Mouse (Mus musculus) heart, embryonic 11.5 days (tissue): Measurements from ENCODE around the gene Cdk9. TPM values are rescaled to one million over a fixed set of nuclear protein-coding genes. Genes with fewer than 3 reads are reported as not detected.

Experiments
- ATAC-seq: fragments of 200-750 bp; cut with Nextera tagmentation; replicated peaks from 2 replicates; pipeline ENCODE4 v1.8.0; 2017; ENCODE audit warnings: moderate library complexity; ENCODE audit not compliant: insufficient number of reproducible peaks, low FRiP score, low TSS enrichment
- H3K27ac ChIP-seq: fragments of 300-500 bp; sonication (generic); 2 replicates; pipeline ENCODE4 v1.5.1; 2014; ENCODE audit warnings: mild to moderate bottlenecking, low read depth, low read length
- H3K27me3 ChIP-seq: fragments of 300-500 bp; sonication (generic); 2 replicates; pipeline ENCODE4 v1.6.1; 2014; ENCODE audit warnings: mild to moderate bottlenecking, low read length, mixed read lengths; ENCODE audit not compliant: control insufficient read depth, insufficient read depth
- H3K36me3 ChIP-seq: fragments of 300-500 bp; sonication (generic); 2 replicates; pipeline ENCODE4 v1.6.1; 2014; ENCODE audit warnings: mild to moderate bottlenecking, low read length, moderate library complexity, mixed read lengths; ENCODE audit not compliant: control insufficient read depth, insufficient read depth
- H3K4me1 ChIP-seq: fragments of 300-500 bp; sonication (generic); 2 replicates; pipeline ENCODE4 v1.6.1; 2014; ENCODE audit warnings: low read length; ENCODE audit not compliant: control insufficient read depth, insufficient read depth
- H3K4me2 ChIP-seq: fragments of 300-500 bp; sonication (generic); 2 replicates; pipeline ENCODE4 v1.6.1; 2014; ENCODE audit warnings: mild to moderate bottlenecking, moderate library complexity
- H3K4me3 ChIP-seq: fragments of 300-500 bp; sonication (generic); 2 replicates; pipeline ENCODE4 v1.5.1; 2014; ENCODE audit warnings: low read depth, low read length
- H3K9ac ChIP-seq: fragments of 300-500 bp; sonication (generic); 2 replicates; pipeline ENCODE4 v1.6.1; 2014; ENCODE audit warnings: mild to moderate bottlenecking, low read depth, low read length, moderate library complexity
- H3K9me3 ChIP-seq: fragments of 300-500 bp; sonication (generic); replicated peaks from 2 replicates; pipeline ENCODE4 v1.6.1; 2016; ENCODE audit warnings: low read length; ENCODE audit not compliant: control insufficient read depth
- WGBS: fragments of 180-500 bp; shearing (Covaris S2); extraction: QIAGEN DNeasy Blood & Tissue Kit; methylation state at CpG from one replicate; pipeline ENCODE4 v1.1.7; 2014; ENCODE audit not compliant: insufficient replicate concordance; 5-methylcytosine and 5-hydroxymethylcytosine counted together
- polyA plus RNA-seq: library from polyadenylated mRNA; unstranded; fragments of >200 nt; fragmentation: Nextera tagmentation; extraction: Ambion mirVana; gene quantifications from 2 replicates; pipeline ENCODE4 v1.2.1, GENCODE M21; 2014

Gene Cdk9
- polyA plus RNA-seq, 1 experiment from 2014 or later: 61.2 TPM

- H3K36me3 ChIP-seq: no peaks in the 10 kb centered on the region
- H3K4me2 ChIP-seq: peak overlapping the region; percentile 67
- peak overlapping the region; percentile 62 for H3K27ac ChIP-seq
- ATAC-seq: no peak
- H3K4me3 ChIP-seq: peak overlapping the region; percentile 43
- H3K9ac ChIP-seq: peak overlapping the region; percentile 65
- no peaks in the 10 kb centered on the region for H3K27me3 ChIP-seq
- no peaks in the 10 kb centered on the region for H3K9me3 ChIP-seq
- 33% methylated on average over 7 of the region's 7 CpGs for WGBS
- peaks cover 10% of the 10 kb centered on the region; the same call in 1 of the 2 replicates for H3K4me1 ChIP-seq
Observed at GRCm38 (mm10) chr2:32728463-32728862, 15.6 kb upstream of the Cdk9 start.

GRCm38 (mm10) chr2:32727435-32727834, 14.6 kb upstream of the Cdk9 start:
- H3K9ac ChIP-seq: peak overlapping the region; percentile 65
- no peaks in the 10 kb centered on the region for H3K9me3 ChIP-seq
- H3K36me3 ChIP-seq: no peaks in the 10 kb centered on the region
- H3K4me3 ChIP-seq: peak overlapping the region; percentile 43
- H3K4me1 ChIP-seq: peaks cover 8% of the 10 kb centered on the region; the same call in 1 of the 2 replicates
- H3K27ac ChIP-seq: peak overlapping the region; percentile 57; the same call in 1 of the 2 replicates
- H3K4me2 ChIP-seq: peak overlapping the region; percentile 67
- ATAC-seq: peak; percentile 91
- WGBS: 1% methylated on average over 16 of the region's 16 CpGs
- no peaks in the 10 kb centered on the region for H3K27me3 ChIP-seq

GRCm38 (mm10) chr2:32724832-32725790, 12.2 kb upstream of the Cdk9 start:
- Histone ChIP-seq H3K4me3 (no peak overlapping the region), H3K9me3 (no peaks in the 10 kb centered on the region), H3K27me3 (no peaks in the 10 kb centered on the region), H3K9ac (no peak overlapping the region), H3K27ac (no peak overlapping the region), H3K4me1 (peaks cover 12% of the 10 kb centered on the region), H3K4me2 (no peak overlapping the region), H3K36me3 (no peaks in the 10 kb centered on the region)
- 76% methylated on average over 16 of the region's 16 CpGs for WGBS
- no peak for ATAC-seq

- H3K27ac ChIP-seq: no peak overlapping the region
- H3K4me2 ChIP-seq: no peak overlapping the region
- no peak overlapping the region for H3K4me3 ChIP-seq
- no peaks in the 10 kb centered on the region for H3K36me3 ChIP-seq
- 77% methylated on average over 4 of the region's 4 CpGs for WGBS
- H3K9me3 ChIP-seq: no peaks in the 10 kb centered on the region
- H3K9ac ChIP-seq: no peak overlapping the region
- no peaks in the 10 kb centered on the region for H3K27me3 ChIP-seq
- H3K4me1 ChIP-seq: peaks cover 12% of the 10 kb centered on the region
- ATAC-seq: no peak
Observed at GRCm38 (mm10) chr2:32724149-32724548, 11.3 kb upstream of the Cdk9 start.

- Histone ChIP-seq H3K9me3 (no peaks in the 10 kb centered on the region), H3K36me3 (no peaks in the 10 kb centered on the region), H3K4me3 (no peak overlapping the region), H3K27ac (no peak overlapping the region), H3K4me1 (peaks cover 12% of the 10 kb centered on the region), H3K27me3 (no peaks in the 10 kb centered on the region), H3K4me2 (no peak overlapping the region), H3K9ac (no peak overlapping the region)
- no peak for ATAC-seq
- 75% methylated on average over 3 of the region's 3 CpGs for WGBS
Observed at GRCm38 (mm10) chr2:32722581-32722980, 9.7 kb upstream of the Cdk9 start.

GRCm38 (mm10) chr2:32722046-32722445, 9.2 kb upstream of the Cdk9 start:
- H3K4me1 ChIP-seq: peaks cover 12% of the 10 kb centered on the region
- H3K9ac ChIP-seq: no peak overlapping the region
- H3K9me3 ChIP-seq: no peaks in the 10 kb centered on the region
- peak overlapping the region; percentile 28; the same call in 1 of the 2 replicates for H3K4me2 ChIP-seq
- 0 out of 2 replicates have a peak overlapping the region, but pooled peaks have one; percentile 1 for H3K4me3 ChIP-seq
- no peaks in the 10 kb centered on the region for H3K36me3 ChIP-seq
- H3K27me3 ChIP-seq: no peaks in the 10 kb centered on the region
- H3K27ac ChIP-seq: no peak overlapping the region
- WGBS: 44% methylated on average over 6 of the region's 6 CpGs
- ATAC-seq: no peak

- Histone ChIP-seq H3K9me3 (no peaks in the 10 kb centered on the region), H3K9ac (peak within 1 kb of the TSS; percentile 25; the same call in 1 of the 2 replicates), H3K27ac (0 out of 2 replicates have a peak within 1 kb of the TSS, but pooled peaks have one; percentile 29), H3K4me1 (peaks cover 12% of the 10 kb centered on the region), H3K4me3 (0 out of 2 replicates have a peak within 1 kb of the TSS, but pooled peaks have one; percentile 1), H3K36me3 (no peaks in the 10 kb centered on the region), H3K27me3 (no peaks in the 10 kb centered on the region), H3K4me2 (peak within 1 kb of the TSS; percentile 28)
- WGBS: 34% methylated on average over 8 of the region's 8 CpGs
- ATAC-seq: 0 out of 2 replicates have a peak, but pooled peaks have one; percentile 25
Observed at GRCm38 (mm10) chr2:32720681-32721229, 7.9 kb upstream of the Cdk9 start, which contains the start of gene Sh2d3c. Gene Sh2d3c, plus strand, starts transcription at chr2:32721055.

GRCm38 (mm10) chr2:32720053-32720452, 7.2 kb upstream of the Cdk9 start:
- Histone ChIP-seq H3K4me2 (no peak overlapping the region), H3K9me3 (no peaks in the 10 kb centered on the region), H3K27ac (no peak overlapping the region), H3K4me3 (no peak overlapping the region), H3K36me3 (no peaks in the 10 kb centered on the region), H3K4me1 (peaks cover 14% of the 10 kb centered on the region), H3K27me3 (no peaks in the 10 kb centered on the region), H3K9ac (no peak overlapping the region)
- WGBS: 83% methylated on average over 3 of the region's 3 CpGs
- no peak for ATAC-seq
